Comparison of ENCODE assay signal across 16 mouse cellular contexts in genomic region chr2:174132413-174132969, GRCm38 (mm10).
"Had no signal": no experiment of that assay in that cellular context is flagged by ENCODE, and none has a peak within 500 bp of the region (broad histone marks: within the 10 kb centered on the region; RNA-seq: fewer than 3 reads in every experiment).

No protein-coding gene starts in this region.

- H3K27ac ChIP-seq: kidney, embryonic 15.5 days; left cerebral cortex, adult 2 months; macrophage; midbrain, embryonic 13.5 days; neural tube, embryonic 13.5 days had no signal

- H3K27me3 ChIP-seq: midbrain, embryonic 13.5 days; neural tube, embryonic 13.5 days had no signal

- ATAC-seq: midbrain, embryonic 13.5 days; midbrain, embryonic 16.5 days had no signal

- H3K36me3 ChIP-seq: kidney, embryonic 15.5 days; midbrain, embryonic 13.5 days; neural tube, embryonic 13.5 days had no signal

- H3K9ac ChIP-seq: kidney, embryonic 15.5 days; midbrain, embryonic 13.5 days; neural tube, embryonic 13.5 days had no signal

- H3K4me2 ChIP-seq: kidney, embryonic 15.5 days; midbrain, embryonic 13.5 days; neural tube, embryonic 13.5 days had no signal

- H3K9me3 ChIP-seq: kidney, embryonic 15.5 days; midbrain, embryonic 13.5 days; neural tube, embryonic 13.5 days had no signal

- DNase-seq: kidney, adult 11 months; kidney, adult 8-10 months; kidney, postnatal 10 days; kidney, postnatal 36 days; layer of hippocampus, postnatal 36 days; lung, adult 18-20 months; retina, postnatal 1 day; thymus, adult 18-20 months; thymus, postnatal 36 days had no signal

- H3K4me3 ChIP-seq: kidney, embryonic 15.5 days; left cerebral cortex, adult 2 months; midbrain, embryonic 13.5 days; myocyte; neural tube, embryonic 13.5 days had no signal
